Mouse (Mus musculus) heart, embryonic 12.5 days (tissue): Measurements from ENCODE around the gene Pbx4. TPM values are rescaled to one million over a fixed set of nuclear protein-coding genes. Genes with fewer than 3 reads are reported as not detected.

Source experiments
- ATAC-seq: fragments of 200-750 bp; cut with Nextera tagmentation; 2 replicates; pipeline ENCODE4 v1.8.0; 2017; ENCODE audit warnings: moderate TSS enrichment, moderate library complexity; ENCODE audit not compliant: insufficient number of reproducible peaks, low FRiP score
- H3K27ac ChIP-seq: fragments of 300-500 bp; sonication (generic); 2 replicates; pipeline ENCODE4 v1.5.1; 2016; ENCODE audit warnings: mild to moderate bottlenecking, moderate library complexity; ENCODE audit not compliant: poor library complexity, severe bottlenecking
- H3K27me3 ChIP-seq: fragments of 300-500 bp; sonication (generic); replicated peaks from 2 replicates; pipeline ENCODE4 v1.6.1; 2016; ENCODE audit warnings: mild to moderate bottlenecking, moderate library complexity
- H3K36me3 ChIP-seq: fragments of 300-500 bp; sonication (generic); 2 replicates; pipeline ENCODE4 v1.6.1; 2016; ENCODE audit warnings: mild to moderate bottlenecking, moderate library complexity
- H3K4me1 ChIP-seq: fragments of 300-500 bp; sonication (generic); replicated peaks from 2 replicates; pipeline ENCODE4 v1.6.1; 2016; ENCODE audit warnings: mild to moderate bottlenecking
- H3K4me2 ChIP-seq: fragments of 300-500 bp; sonication (generic); 2 replicates; pipeline ENCODE4 v1.6.1; 2016; ENCODE audit warnings: mild to moderate bottlenecking, moderate library complexity
- H3K4me3 ChIP-seq: fragments of 300-500 bp; sonication (generic); 2 replicates; pipeline ENCODE4 v1.5.1; 2016; ENCODE audit warnings: mild to moderate bottlenecking
- H3K9ac ChIP-seq: fragments of 300-500 bp; sonication (generic); 2 replicates; pipeline ENCODE4 v1.6.1; 2016; ENCODE audit warnings: mild to moderate bottlenecking, moderate library complexity
- H3K9me3 ChIP-seq: fragments of 300-500 bp; sonication (generic); replicated peaks from 2 replicates; pipeline ENCODE4 v1.6.1; 2016; ENCODE audit warnings: mild to moderate bottlenecking, moderate library complexity
- WGBS: fragments of 180-500 bp; shearing (Covaris S2); methylation state at CpG from one replicate; pipeline ENCODE4 v1.1.7; 2016; 5-methylcytosine and 5-hydroxymethylcytosine counted together
- polyA plus RNA-seq: library from polyadenylated mRNA; unstranded; fragments of >200 nt; fragmentation: Nextera tagmentation; extraction: Ambion mirVana; gene quantifications from 2 replicates; pipeline ENCODE4 v1.2.1, GENCODE M21; 2016

Gene Pbx4
- polyA plus RNA-seq = 4.7 TPM in 2 replicates

DNA sequence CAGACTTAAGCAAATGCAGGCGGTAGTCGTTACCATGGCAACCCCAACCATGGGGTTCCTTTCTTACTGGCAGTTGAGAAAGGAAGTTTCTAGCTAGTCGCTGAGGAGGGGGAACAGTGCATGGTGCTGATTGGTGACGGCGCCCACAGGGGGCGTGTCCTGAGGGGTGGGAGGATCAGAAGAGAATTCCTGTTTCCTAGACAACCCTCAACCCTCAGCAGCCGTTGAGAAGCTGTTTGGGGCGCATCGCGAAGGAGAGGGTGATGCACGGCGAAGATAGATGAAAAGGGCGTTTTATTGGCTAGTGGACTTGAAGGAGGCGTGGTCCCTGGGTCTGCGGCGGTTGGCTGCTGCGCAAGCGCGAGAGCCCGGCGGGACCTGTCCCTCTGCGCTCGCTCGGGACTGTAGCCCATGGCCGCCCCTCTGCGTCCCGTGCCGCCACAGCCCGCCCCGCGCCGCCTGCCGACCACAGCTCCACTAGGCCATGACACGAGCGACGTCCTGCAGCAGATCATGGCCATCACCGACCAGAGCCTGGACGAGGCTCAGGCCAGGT lies at the start of gene Pbx4:
TSS of gene Pbx4 (plus strand) at position 194 of the 556 bp plus-strand sequence.
- H3K27ac ChIP-seq = 0 out of 2 replicates have a peak within 1 kb of the TSS, but pooled peaks have one; percentile 41
- peak; percentile 89 for ATAC-seq
- H3K9me3 ChIP-seq = no peaks in the 10 kb centered on the region
- no peaks in the 10 kb centered on the region for H3K36me3 ChIP-seq
- under 1% methylated on average over 38 of the region's 38 CpGs for WGBS
- H3K4me1 ChIP-seq = peaks cover 10% of the 10 kb centered on the region; the same call in 1 of the 2 replicates
- H3K27me3 ChIP-seq = no peaks in the 10 kb centered on the region
- peak within 1 kb of the TSS; percentile 71 for H3K9ac ChIP-seq
- peak within 1 kb of the TSS; percentile 91 for H3K4me2 ChIP-seq
- peak within 1 kb of the TSS; percentile 59 for H3K4me3 ChIP-seq

DNA sequence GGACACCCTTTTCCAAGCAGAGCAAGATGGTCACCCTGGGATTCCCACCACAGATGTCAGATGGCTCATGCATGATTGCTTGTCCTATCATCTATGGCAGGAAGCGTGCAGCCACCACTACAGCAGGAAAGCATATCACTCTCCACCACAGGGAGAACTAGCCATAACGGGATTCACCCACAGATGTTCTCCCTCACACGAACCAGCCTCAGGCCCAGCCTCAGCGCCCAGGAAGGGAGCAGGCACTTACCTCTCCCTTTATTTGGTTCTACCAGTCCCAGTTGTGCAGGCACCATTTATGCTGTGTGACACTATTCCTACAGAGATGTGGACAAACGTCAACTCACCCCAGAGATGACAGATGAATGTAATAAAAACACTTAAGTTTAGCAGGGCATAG lies 43.2 kb upstream of the Pbx4 start:
- Histone ChIP-seq H3K27me3 (no peaks in the 10 kb centered on the region), H3K36me3 (peaks cover 7% of the 10 kb centered on the region), H3K4me2 (no peak overlapping the region), H3K27ac (no peak overlapping the region), H3K4me1 (peaks cover 21% of the 10 kb centered on the region), H3K4me3 (no peak overlapping the region), H3K9me3 (no peaks in the 10 kb centered on the region), H3K9ac (no peak overlapping the region)
- no peak for ATAC-seq
- 77% methylated on average over 5 of the region's 5 CpGs for WGBS

DNA sequence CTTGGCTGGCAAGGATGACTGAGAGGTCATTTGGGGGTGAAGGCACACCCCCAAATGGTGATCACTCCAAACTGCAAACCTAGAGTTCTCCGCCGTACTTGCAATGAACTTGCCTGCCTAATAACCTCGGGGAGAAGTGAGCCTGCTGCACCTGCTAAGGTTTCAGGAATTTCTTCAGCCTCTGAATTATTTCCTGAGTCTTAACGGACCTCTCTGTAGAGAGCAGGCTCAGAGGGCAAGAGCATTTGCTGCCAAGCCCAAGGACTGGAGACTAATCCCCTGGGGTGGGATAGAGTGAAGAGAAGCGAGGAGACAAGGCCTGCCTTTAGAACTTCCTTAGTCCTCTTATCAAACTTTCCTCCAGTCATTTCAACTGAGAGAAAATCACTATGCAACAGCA lies 42.6 kb upstream of the Pbx4 start:
- Histone ChIP-seq H3K27ac (no peak overlapping the region), H3K4me1 (peaks cover 21% of the 10 kb centered on the region), H3K27me3 (no peaks in the 10 kb centered on the region), H3K9ac (no peak overlapping the region), H3K36me3 (peaks cover 14% of the 10 kb centered on the region), H3K4me3 (peak overlapping the region; percentile 86; the same call in 1 of the 2 replicates), H3K9me3 (no peaks in the 10 kb centered on the region), H3K4me2 (peak overlapping the region; percentile 86)
- 46% methylated on average over 5 of the region's 5 CpGs for WGBS
- ATAC-seq = no peak

DNA sequence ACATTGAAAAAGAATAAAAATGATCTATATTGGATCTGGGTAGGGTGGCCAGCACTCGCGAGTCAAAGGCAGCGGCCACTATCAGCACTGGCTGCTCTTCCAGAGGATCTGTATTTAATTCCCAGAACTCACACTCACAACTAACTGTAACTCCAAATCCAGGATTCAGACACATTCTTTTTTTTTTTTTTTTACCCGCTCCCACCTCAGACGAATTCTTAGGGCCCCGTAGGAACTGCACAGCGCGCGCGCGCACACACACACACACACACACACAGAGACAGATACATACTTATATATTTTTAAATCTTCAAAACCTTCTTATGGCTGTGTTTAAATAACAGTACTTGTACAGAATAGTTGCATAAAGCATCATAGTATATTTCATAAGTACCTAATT lies 41.9 kb upstream of the Pbx4 start:
- peak overlapping the region; percentile 83 for H3K27ac ChIP-seq
- ATAC-seq = no peak
- H3K4me1 ChIP-seq = peaks cover 21% of the 10 kb centered on the region

DNA sequence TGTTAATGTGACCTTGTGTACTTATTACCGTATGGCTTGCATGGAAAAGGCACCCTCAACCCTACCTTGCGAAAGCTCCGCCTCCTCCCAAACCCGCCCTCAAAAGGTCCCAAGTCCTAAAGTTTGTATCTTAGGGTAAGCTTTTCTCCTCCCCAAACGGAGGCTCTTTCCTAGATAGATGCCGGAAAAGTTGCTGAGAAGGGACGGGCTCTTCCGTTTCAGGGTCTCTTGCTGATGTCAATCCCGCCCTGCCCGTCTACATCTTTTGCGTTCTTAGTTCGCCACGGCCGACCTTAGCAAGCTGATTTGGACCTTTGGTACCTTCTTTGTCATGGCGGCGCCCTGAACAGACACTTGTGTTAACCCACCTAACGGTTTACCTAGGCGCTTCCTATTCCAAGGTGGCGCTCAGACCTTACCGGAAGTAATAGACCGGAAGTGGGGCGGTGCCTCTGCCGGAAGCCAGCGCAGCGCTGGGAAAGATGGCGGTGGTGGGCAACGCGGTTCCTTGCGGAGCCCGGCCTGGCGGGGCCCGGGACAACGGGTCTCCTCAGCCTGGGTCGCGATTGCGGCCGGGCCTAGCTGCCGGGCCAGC lies 41.4 kb upstream of the Pbx4 start, which contains the start of the genes Atp13a1 and Zfp866:
TSS of gene Atp13a1 (plus strand) at position 391 of the 595 bp plus-strand sequence.
TSS of gene Zfp866 (minus strand) at position 406 of the 595 bp plus-strand sequence.
- H3K27ac ChIP-seq = peak within 1 kb of the TSS; percentile 83
- H3K4me2 ChIP-seq = peak within 1 kb of the TSS; percentile 86
- H3K4me3 ChIP-seq = peak within 1 kb of the TSS; percentile 86
- WGBS = under 1% methylated on average over 38 of the region's 38 CpGs
- ATAC-seq = peak; percentile 92
- no peaks in the 10 kb centered on the region for H3K9me3 ChIP-seq
- peak within 1 kb of the TSS; percentile 97 for H3K9ac ChIP-seq
- H3K27me3 ChIP-seq = no peaks in the 10 kb centered on the region
- peaks cover 21% of the 10 kb centered on the region for H3K4me1 ChIP-seq
- peaks cover 24% of the 10 kb centered on the region for H3K36me3 ChIP-seq

More for the DNA sequence above, 41.9 kb upstream of the Pbx4 start:
- Histone ChIP-seq H3K27me3 (no peaks in the 10 kb centered on the region), H3K9me3 (no peaks in the 10 kb centered on the region), H3K4me2 (peak overlapping the region; percentile 86), H3K4me3 (peak overlapping the region; percentile 86), H3K36me3 (peaks cover 20% of the 10 kb centered on the region), H3K9ac (peak overlapping the region; percentile 97)
- WGBS = 26% methylated on average over 11 of the region's 11 CpGs

DNA sequence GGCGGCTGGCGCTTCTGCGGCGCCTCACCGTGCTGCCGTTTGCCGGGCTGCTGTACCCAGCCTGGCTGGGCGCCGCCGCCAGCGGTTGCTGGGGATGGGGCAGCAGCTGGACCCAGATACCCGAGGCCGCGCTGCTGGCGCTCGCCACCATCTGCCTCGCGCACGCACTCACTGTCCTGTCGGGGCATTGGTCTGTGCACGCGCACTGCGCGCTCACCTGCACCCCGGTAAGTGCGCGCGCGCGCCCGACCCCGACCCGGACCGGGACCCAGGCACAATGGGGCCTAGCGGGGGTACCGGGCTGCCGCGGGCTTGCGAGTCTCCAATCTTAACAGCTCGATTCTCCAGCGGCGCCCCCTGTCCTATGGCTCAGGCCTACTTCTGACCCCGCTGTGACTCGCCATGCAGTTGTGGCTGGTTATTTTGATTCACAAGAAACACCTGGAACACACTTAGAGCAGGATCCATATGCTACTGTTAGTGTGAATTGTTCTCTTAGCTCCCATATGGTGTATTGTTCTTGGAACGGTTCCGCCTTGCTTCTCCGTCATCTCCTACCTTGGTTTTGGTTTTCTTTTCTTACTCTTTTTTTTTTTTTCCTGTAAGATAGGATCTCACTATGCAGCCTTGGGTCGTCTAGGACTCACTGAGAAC lies 40.7 kb upstream of the Pbx4 start:
- H3K27ac ChIP-seq = peak overlapping the region; percentile 83; the same call in 1 of the 2 replicates
- peak overlapping the region; percentile 86 for H3K4me2 ChIP-seq
- H3K4me1 ChIP-seq = peaks cover 21% of the 10 kb centered on the region
- H3K9me3 ChIP-seq = no peaks in the 10 kb centered on the region
- WGBS = under 1% methylated on average over 48 of the region's 48 CpGs
- H3K9ac ChIP-seq = peak overlapping the region; percentile 97
- ATAC-seq = peak; percentile 69
- peaks cover 31% of the 10 kb centered on the region for H3K36me3 ChIP-seq
- no peaks in the 10 kb centered on the region for H3K27me3 ChIP-seq
- H3K4me3 ChIP-seq = peak overlapping the region; percentile 86

DNA sequence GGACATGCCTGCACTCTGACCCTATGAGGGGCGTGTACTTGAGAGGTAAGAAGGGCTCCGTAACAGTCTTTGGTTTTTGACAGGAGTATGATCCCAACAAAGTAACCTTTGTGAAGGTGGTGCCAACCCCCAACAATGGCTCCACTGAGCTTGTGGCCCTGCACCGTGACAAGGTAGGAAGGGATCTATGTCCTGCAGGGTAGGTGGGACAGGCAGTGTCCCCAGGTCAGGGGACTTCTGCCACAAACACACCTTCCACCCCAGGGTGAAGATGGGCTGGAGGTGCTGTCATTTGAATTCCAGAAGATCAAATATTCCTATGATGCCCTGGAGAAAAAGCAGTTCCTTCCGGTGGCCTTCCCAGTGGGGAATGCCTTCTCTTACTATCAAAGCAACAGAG lies 38.6 kb upstream of the Pbx4 start:
- Histone ChIP-seq H3K27ac (no peak overlapping the region), H3K4me1 (peaks cover 21% of the 10 kb centered on the region), H3K36me3 (peaks cover 52% of the 10 kb centered on the region), H3K27me3 (no peaks in the 10 kb centered on the region), H3K4me2 (no peak overlapping the region), H3K9me3 (no peaks in the 10 kb centered on the region), H3K4me3 (no peak overlapping the region), H3K9ac (no peak overlapping the region)
- ATAC-seq = no peak
- WGBS = 92% methylated on average over 4 of the region's 4 CpGs

DNA sequence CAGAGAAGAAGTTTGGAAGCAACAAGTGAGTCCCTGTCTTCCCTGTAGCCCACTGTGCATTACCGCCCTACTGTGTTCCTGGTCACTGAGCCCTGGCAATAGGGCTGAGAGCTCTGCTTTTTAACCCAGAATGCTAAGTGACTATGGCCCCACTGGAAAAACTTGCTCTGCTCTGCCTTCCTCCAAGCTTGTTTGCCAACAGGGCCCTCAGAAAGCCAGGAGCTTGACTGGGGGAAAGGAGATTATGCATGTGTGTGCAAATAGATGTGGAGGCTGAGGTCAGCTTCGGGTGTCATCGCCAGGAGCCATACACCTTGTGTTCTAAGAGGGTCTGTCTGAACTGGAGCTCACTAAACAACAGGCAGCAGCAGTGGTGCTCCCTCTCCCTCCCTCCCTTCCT lies 38.2 kb upstream of the Pbx4 start:
- Histone ChIP-seq H3K4me1 (peaks cover 21% of the 10 kb centered on the region), H3K9ac (no peak overlapping the region), H3K9me3 (no peaks in the 10 kb centered on the region), H3K4me2 (no peak overlapping the region), H3K27ac (no peak overlapping the region), H3K36me3 (peaks cover 57% of the 10 kb centered on the region), H3K4me3 (no peak overlapping the region), H3K27me3 (no peaks in the 10 kb centered on the region)
- ATAC-seq = no peak
- WGBS = 90% methylated on average over 3 of the region's 3 CpGs

DNA sequence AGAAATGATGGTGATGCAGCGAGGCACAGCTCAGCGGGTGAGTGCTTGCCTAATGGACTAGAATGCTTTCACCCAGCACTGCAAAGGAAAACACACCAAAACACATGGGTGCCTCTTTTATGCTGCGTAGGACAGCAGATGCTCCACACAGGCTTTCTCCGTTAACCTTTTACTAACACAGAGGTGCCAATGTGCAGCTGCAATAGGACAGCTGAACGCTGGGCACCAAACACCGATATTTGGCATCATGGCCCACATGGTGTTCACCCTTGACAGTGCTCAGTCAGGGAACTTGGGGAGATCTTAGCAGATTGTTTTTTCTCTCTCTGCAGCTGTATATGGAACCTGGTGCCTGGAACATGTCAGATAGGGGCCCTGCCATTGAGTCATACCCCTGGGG lies 37.4 kb upstream of the Pbx4 start:
- ATAC-seq = no peak
- Histone ChIP-seq H3K27me3 (no peaks in the 10 kb centered on the region), H3K27ac (no peak overlapping the region), H3K4me1 (peaks cover 17% of the 10 kb centered on the region), H3K9ac (no peak overlapping the region), H3K9me3 (no peaks in the 10 kb centered on the region), H3K36me3 (peaks cover 65% of the 10 kb centered on the region), H3K4me3 (no peak overlapping the region), H3K4me2 (no peak overlapping the region)
- 95% methylated on average over 6 of the region's 6 CpGs for whole genome bisulfite sequencing

DNA sequence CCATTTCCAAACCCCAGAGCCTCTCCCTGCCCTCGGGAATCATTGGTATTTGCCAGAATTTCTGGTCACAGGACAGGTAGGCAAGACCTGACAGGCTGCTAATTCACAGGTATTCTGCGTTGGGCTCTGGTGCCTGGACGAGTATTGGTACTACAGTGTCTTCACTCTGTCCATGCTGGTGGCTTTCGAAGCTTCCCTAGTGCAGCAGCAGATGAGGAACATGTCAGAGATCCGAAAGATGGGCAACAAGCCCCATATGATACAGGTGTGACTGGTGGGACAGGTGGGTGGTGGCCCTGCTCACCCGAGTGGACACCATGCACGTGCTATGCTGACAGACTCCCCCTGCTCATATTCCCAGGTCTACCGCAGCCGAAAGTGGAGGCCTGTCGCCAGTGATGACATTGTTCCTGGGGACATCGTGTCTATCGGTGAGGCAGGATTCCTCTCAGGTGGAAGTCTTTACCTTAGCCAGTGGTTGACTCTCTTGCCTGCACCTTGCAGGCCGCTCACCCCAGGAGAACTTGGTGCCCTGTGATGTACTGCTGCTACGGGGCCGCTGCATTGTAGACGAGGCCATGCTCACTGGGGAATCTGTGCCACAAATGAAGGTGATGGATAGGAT lies 35.5 kb upstream of the Pbx4 start:
- Histone ChIP-seq H3K9me3 (no peaks in the 10 kb centered on the region), H3K36me3 (peaks cover 82% of the 10 kb centered on the region), H3K4me3 (no peak overlapping the region), H3K27me3 (no peaks in the 10 kb centered on the region), H3K4me2 (no peak overlapping the region), H3K4me1 (peaks cover 14% of the 10 kb centered on the region), H3K9ac (no peak overlapping the region), H3K27ac (no peak overlapping the region)
- WGBS = 94% methylated on average over 16 of the region's 16 CpGs
- no peak for ATAC-seq

DNA sequence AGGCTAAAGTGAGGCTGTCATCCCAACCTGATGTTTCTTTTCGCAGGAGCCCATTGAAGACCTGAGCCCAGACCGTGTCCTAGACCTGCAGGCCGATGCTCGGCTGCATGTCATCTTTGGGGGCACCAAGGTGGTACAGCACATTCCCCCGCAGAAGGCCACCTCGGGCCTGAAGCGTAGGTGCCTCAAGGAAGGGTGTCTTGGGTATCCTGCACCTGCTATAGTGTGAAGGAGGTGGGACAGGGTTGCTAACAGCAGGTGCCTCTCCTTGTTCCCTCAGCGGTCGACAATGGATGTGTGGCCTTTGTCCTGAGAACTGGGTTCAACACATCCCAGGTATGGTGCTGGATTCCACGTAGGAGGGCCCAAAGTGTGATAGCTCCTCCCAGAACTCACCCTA lies 34.6 kb upstream of the Pbx4 start:
- no peak overlapping the region for H3K4me2 ChIP-seq
- no peak for ATAC-seq
- H3K36me3 ChIP-seq = peaks cover 90% of the 10 kb centered on the region
- H3K27me3 ChIP-seq = no peaks in the 10 kb centered on the region
- no peak overlapping the region for H3K9ac ChIP-seq
- peaks cover 6% of the 10 kb centered on the region for H3K4me1 ChIP-seq
- 89% methylated on average over 10 of the region's 10 CpGs for WGBS
- no peak overlapping the region for H3K4me3 ChIP-seq
- H3K9me3 ChIP-seq = no peaks in the 10 kb centered on the region
- no peak overlapping the region for H3K27ac ChIP-seq
